Mouse (Mus musculus) bone marrow macrophage, adult 2 months (primary cell): ENCODE measurements around the gene Svep1.

Source experiments
- CTCF ChIP-seq: IDR thresholded peaks from 2 replicates; pipeline ENCODE4 v1.5.1; 2012; ENCODE audit warnings: low read depth, mild to moderate bottlenecking, low read length, moderate library complexity
- POLR2A ChIP-seq: IDR thresholded peaks from 2 replicates; pipeline ENCODE4 v1.6.1; 2012; ENCODE audit warnings: mild to moderate bottlenecking, low read depth, low read length, borderline replicate concordance

- TF ChIP-seq POLR2A: no peak
- no peak for TF ChIP-seq CTCF
Measured at GRCm38 (mm10) chr4:58077950-58078349, 128.7 kb downstream of the Svep1 start.
